Mouse (Mus musculus) frontal cortex, postnatal 14 days (tissue): Measurements from ENCODE around the gene Tsga10ip.
"Not testable (repeated sequence)": the region's sequence is repeated elsewhere in the genome, so short reads cannot be mapped to it uniquely, and the experiment has no call there.

Experiments
- DNase-seq, 2 experiments: peaks; one replicate each; pipeline ENCODE4 v3.0.0; 2022; ENCODE audit warnings: low spot score in 2 of 2

Gene Tsga10ip

DNA sequence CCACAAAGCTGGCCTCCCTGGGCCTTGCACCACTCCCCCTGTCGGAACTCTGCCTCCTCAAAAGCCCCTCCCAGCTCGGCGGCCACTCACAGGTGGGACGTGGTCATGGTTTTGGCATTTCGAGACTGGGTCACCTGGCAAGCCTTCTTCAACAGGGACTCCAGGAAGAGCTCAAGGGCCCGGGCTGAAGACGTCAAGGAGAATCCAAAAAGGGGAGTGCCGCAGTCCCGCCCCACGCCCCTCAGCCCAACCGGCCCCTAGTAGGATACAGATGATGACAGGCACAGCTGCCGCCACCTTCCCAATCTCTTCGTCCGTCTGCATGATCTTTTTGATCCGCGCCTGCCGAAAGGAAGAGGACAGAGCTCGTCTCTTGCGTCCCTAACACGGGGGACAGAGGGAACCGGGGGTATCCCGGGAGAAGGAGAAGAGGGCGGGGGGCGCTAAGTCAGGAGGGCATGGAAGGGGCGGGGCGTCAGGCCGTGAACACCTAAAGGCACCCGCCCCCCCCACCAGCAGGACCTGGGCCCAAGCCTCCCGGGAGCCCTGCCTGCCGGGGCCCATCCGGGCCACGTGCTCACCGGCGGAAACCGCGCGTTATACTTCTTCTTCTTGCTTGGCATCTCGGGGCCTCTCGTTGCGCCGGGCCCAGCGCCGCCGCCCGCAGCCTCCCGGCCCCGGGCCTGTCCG lies 21.9 kb upstream of the Tsga10ip start:
- peak in 1 of 2 experiments; percentile 59 for DNase-seq

DNA sequence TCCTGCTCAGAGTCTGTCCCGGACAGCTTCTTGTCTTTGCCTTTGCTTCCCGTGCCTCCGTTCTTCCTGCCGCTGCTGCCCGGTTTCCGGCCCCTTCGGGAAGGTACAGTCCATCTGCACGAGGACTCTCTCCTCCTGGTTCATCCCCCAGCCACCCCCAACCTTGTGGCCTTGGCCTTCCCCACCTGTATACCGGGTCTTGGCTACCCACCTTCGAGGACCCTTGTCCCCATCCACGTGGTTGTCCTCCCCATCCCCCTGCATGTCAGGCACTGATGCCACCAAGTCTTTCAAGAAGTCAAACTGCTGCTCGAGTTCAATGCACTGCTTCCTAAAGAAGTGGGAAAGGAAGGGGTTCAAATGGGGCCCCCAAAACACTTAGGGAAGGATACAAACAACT lies 21.2 kb upstream of the Tsga10ip start:
- DNase-seq = no peak

DNA sequence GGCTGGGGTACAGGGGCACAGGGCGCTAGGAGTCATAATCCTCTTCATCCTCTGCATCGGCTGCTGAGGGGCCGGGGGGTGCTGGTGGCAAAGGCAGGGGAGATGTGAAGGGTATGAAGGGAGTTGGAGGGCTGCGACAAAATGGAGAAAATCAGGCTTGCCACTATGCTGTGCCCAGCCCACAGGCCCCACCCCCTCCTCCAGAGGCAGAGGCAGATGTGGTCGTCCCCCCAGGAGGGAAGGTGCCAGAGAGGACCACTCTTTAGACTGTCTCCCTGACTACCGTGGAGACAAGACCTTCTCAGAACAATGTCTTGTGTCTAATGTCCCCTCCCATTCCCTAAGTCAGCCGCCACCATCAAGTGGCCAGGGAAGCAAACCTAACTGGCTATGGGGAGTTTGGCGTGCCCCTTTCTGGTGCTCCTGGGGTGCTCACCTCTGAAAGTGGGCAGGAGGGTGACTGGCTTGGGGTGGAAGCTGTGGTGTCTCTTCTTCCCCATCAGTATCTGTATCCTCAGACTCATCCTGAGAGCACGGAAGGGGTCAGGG lies 20.6 kb upstream of the Tsga10ip start:
- DNase-seq = no peak

DNA sequence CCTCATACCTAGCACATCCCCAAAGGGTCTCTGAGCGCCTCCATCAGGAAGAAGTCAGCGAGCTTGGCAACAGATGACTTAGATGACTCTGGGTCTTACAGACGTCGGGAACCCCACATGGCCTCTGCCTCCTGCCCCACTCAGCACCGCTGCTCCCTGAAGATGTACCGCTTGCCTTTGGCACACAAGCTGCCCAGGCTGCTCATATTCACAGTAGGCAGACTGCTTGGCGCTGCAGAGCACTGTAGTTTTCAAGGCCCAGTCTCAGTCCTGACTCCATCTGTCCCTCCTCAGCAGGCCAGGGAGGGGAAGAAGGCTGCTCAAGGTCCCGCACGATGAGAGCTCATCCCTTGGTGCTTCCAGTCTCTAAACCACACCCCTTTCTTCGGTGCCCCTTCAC lies 19.9 kb upstream of the Tsga10ip start:
- no peak for DNase-seq

DNA sequence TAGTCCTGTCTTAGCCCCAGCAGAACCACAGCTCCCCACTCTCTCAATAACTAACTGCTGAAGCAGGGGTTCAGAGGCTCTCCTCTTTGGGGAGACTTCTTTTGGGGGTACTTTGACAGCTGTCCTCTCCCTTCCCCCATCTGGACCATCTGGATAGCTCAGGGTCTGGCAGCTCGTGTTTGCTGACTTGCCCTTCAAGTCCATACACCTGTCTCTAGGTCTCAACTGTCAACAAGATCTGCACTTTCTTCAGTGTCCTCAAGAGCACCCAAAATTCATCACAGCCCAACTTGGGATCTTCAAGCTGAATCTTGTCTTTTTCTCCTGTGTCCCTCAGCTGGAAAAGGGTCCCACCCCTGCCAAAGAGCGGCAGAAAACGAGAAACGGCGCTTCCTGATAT lies 19.5 kb upstream of the Tsga10ip start:
- no peak for DNase-seq

DNA sequence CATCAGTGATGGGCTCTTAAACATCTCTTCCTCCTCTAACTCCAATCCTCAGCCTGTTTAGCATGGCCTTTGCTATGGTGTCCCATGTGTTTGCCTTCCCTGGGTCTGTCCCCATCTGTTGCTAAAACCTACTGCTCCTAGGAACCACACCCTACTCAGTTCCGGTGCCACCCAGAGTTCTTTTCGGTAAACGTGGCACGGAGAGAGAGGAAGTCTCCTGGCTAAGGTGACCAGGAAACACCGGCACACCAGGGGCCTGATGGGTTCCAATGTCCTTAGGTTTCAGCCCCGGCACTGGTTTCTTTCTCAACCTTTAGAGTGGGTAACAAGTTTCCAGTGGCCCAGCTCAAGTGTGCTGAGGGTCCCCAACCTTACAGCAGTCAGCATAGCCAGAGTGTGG lies 18.3 kb upstream of the Tsga10ip start:
- no peak for DNase-seq

DNA sequence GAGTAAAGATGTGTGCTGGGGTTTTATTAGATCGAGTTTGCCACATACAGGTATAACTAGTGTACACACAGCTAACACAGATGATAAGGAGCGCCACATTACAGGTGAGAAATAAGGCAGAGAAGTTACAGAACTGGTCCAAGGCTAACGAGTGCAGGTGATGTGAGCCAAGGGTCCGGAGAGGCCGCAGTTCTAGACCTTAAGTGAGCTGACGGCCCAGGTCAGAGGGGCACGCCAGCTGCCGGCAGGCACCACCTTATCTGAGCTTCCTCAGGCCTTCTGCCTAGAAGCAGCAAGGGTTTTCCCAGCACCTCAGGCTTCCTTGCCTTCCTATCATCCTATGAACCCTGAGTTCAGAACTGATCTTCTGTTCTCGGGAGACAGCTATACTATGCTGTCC lies 17.3 kb upstream of the Tsga10ip start:
- DNase-seq = no peak

DNA sequence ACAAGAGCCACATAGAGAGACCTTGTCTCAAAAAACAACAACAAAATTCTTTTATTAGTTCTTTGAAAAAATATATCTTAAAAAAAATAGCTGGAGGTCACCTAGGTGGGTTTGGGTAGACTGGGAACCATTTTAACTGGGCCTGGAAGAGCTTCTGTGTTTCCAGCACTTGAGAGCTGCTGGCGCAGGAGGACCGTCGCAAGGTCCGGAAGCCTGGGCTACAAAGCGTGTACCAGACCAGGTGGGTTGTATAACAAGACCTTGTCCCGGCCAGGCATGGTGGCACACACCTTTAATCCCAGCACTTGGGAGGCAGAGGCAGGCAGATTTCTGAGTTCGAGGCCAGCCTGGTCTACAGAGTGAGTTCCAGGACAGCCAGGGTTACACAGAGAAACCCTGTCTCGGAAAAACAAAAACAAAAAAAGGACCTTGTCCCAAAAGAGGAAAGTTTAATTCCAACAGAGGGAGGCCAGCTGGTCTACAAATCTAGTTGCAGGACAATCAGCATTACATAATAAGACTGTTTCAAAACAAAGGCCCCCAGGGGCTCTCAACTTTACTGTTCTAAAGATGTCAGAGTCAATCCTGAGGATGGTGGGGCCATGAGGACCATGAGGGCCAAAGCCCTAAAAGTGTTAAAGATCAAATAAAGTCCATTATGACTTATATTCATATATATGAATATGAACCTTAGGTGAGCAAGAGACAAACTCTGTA lies 16.6 kb upstream of the Tsga10ip start:
- DNase-seq = no peak

DNA sequence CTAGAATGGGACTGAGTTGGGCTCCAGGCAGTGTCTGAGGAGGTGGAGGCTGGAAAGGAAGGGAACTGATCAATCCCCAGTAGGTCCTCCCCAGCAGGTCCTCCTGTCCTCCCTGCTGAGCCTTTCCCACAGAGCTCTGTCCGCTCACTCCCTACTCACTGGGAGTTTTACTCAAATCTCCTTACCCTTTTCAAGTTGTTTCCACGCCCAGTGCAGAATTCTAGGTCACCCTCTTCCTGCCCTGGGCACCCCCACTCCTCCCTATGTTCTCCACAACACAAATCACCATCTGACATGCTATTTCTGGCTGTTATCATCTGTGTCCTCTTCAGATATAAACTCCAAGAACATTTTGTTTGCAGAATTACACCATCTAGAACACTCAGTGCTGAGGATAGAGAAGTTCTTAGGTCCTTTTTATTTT lies 12.2 kb upstream of the Tsga10ip start:
- no peak for DNase-seq

DNA sequence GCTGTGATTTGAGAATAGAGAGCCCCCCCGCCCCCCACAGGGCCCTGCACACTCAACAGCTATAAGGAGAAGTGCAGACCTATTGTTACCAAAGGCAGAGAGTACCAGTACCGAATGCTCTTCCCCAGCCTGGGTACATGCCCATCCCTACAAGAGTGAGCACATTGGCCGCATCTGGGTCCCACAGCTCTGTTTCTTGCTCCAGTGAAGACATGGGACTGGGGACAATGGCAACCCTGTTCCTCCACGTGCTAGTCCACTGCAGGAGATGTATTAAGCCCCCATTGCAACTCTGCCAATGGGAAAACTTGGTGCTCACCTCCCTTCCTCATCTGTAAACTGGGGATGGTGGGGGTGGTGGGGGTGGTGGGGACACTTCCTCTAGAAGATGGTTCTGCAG lies 11.5 kb upstream of the Tsga10ip start:
- DNase-seq = no peak

DNA sequence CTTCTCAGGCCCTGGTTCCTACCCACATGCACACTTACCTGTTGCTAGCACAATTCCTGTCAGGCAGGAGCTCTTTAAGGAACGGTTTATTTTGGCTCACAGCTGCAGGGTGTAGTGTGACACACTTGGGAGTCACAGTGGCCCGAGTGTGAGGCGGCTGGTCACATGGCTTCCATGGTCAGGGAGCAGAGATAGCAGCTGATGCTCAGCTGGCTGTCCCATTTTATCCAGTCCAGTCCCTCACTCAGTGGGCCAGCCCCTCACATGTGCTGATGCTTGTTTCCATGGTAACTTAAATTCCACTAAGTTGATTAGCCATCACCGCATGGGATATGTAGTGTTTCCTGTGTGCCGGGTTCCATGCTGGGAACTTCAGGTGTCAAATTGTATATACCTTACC lies 9.6 kb upstream of the Tsga10ip start:
- no peak for DNase-seq

DNA sequence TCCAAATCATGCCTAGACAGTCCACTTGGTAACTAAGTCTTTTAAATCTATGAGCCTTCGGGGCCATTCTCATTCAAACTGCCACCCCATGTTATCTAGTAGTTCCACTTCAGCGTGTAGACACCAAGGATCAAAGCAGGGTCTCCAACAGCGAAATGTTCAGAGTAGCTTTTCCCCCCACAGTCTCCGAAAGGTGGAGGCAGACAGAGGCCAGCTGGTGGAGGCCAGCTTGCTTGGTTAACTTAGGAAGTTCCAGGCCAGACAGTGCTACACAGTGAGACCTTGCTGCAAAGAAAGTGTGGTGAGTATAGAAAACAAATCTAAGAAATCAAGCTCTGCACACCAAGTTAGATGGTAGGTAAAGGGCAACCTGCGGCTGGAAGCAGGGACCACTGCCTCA lies 8.3 kb upstream of the Tsga10ip start:
- DNase-seq = no peak

DNA sequence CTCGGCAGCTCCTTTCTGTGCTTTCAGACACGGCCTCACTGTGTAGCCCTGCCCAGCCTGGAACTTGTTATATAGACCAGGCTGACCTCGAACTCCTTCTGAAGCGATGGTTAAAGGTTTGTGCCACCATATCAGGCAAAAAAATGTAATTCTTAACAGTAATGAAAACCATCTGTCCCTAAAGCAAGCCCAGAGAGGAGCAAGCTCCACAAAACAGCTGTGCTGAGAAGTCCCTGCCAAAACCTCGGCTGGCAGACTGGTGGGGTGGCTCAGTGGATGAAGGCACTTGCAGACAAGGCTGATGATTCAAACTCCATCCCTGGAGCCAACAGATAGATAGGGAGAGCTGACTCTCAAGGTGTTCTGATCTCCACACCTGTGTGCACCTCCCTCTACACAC lies 6.7 kb upstream of the Tsga10ip start:
- no peak for DNase-seq

DNA sequence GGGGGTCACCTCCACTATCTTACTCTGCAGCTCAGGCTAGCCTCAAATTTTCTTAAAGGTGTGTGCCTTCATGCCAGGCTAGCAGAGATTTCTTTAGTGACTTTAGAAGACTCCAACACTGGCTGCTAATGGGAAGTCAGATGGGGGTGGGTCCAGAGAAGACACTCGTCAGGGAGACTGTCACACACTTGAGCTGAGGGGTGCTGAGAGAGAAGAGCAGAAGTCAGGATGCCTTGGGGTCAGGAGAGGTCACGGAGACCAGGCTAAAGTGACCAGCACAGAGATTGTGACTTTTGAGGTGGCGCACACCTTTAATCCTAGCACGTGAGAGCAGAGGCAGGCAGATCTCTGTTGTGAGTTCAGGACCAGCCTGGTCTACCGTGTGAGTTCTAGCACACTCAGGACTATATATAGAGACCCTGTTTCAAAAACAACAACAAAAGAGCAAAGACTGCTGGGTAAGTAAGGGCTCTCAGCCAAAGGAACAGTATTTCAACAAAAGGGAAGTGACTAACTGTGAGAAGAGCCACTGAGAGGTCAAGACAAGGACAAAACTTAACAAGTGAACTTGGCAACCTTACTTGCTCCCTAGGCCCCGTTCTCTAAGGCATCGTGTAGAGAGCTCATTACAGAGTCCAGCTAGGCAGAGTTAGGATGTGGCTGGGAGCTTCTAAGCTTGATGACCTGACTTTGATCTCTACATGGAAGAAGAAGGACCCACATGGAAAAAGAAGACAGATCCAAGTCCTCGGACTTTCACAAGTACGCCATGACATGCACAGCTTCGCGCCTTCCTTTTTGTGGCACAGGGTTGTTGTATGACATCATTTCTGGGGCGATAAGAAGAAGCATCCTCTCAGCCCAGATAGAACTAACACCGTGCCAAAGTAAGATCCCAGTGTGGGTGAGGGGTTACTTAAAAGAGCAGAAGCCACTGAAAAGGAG lies 6.0 kb upstream of the Tsga10ip start:
- no peak for DNase-seq

DNA sequence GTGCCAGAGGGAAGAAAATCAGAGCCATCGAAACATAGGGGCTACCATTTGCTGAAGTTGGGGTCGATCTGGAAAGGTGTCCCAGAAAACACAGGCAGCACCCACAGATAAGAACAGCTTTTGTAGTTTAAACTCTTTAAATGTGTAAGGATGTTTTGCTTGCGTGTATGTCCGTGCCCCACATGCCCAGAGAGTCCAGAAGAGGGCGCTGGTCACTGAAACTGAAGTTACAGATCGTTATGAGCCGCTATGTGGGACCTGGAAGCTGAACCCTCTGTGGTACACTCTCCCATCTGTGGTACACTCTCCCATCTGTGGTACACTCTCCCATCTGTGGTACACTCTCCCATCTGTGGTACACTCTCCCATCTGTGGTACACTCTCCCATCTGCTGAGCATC lies 4.8 kb upstream of the Tsga10ip start:
- DNase-seq = peak in 1 of 2 experiments; percentile 29

DNA sequence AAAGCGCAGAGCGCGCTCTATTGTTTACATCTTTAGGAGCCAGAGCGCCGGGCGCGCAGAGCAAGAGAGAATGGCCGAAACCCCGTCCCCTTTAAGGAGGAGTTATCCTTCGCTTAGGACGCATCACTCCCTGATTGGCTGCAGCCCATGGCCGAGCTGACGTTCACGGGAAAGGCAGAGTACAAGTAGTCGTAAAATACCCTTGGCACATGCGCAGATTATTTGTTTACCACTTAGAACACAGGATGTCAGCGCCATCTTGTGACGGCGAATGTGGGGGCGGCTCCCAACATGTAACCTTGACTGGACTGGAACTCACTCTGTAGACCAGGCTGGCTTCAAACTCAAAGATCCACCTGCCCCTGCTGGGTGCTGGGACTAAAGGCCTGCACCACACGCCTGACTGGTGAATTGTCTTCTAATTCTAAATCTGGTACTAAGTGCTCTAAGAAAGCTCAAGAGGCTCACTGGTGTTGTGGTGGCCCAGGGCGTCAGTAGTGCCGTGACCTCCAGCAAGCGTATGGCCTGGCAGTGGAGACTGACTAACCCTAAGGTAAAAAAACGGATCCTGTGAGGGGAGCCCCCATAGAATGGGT lies 4.3 kb upstream of the Tsga10ip start:
- DNase-seq = not testable (repeated sequence)

DNA sequence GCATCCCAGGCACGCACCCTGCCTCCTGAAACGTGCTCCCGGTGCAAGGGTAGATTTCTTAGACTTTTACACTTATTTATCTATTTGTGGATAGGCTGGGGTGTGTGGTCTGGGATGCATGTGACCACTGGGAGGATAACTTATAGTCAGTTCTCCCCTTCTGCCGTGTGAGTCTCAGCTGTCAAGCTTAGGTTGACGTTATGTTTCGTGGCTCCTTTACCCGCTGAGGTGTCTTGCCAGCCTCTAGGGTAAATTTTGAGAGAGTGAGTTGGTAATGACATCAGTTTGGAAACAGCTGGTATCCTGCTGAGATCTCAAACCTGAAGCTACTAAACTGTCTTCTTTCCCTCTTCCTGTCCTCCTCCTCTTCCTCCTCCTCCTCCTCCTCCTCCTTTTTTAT lies 3.6 kb upstream of the Tsga10ip start:
- no peak for DNase-seq

DNA sequence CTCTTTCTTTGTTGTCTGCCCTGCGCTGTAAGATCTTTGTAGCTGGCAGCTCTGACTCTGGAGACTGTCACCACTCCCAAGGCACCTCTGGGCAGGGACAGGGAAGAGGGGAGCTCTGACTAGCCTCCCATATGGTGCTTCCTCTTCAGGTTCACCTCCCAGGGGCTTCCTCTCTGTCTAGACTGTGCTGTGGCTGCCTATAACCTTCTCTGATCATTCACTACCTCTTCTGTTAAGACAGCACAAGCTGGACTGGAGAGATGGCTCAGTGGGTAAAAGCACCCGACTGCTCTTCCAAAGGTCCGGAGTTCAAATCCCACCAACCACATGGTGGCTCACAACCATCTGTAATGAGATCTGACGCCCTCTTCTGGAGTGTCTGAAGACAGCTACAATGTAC lies 1.3 kb downstream of the Tsga10ip start:
- DNase-seq = not testable (repeated sequence)

DNA sequence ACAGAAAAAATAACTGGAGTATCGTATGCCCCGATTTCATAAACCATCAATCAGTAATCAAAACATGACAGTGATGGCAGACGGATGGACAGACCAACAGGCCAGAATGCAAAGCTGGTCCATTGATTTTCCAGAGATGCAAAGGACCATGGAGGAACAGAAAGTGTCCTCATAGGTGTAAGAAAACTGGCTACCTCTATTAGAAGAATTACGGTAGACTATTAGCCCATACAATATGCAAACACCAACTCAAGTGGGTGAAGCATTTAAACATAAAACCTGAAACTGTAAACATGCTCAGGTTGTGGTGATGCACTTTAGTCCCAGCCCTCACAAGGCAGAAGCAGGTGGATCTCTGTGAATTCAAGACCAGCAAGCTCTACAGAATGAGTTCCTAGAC lies 7.0 kb downstream of the Tsga10ip start:
- DNase-seq = no peak

DNA sequence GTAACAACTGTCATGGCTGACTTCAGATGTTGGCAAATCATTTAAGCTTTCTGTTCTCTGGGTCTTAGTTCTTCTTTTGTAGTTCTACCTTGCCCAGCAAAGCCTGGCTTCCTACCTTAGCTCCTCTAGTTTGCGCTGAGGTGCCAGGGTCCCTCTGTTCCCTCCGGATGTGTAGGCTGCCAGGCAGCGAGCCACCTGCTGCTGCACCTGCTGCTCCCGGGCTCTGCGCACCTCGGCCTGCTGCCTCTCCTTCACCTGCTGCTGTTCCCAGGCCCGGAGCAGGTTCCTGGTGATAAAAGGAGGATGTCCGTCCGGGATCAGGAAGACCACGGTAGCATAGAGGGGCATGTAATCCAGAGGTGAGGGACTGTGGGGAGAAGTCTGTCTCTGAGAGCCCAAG lies 8.2 kb downstream of the Tsga10ip start:
- DNase-seq = no peak

DNA sequence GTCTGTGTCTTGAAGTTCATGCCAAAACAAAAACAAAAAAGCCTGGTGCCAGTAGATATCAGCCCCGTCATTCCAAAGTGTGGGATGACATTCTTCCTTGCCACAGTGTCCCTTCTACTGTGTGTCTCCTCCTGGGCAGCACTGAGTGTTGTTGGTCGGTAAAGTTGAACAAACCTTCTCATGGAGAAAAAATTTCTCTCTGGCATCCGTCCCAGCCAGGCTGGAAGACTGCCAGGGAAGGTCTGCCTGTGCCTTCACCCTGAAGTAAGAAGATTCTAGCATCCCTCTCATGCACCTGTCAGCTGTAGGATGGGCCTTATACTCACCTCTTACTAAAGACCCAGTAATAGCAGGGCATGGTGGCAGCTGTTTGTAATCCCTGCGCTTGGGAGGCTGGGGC lies 9.4 kb downstream of the Tsga10ip start:
- DNase-seq = no peak

DNA sequence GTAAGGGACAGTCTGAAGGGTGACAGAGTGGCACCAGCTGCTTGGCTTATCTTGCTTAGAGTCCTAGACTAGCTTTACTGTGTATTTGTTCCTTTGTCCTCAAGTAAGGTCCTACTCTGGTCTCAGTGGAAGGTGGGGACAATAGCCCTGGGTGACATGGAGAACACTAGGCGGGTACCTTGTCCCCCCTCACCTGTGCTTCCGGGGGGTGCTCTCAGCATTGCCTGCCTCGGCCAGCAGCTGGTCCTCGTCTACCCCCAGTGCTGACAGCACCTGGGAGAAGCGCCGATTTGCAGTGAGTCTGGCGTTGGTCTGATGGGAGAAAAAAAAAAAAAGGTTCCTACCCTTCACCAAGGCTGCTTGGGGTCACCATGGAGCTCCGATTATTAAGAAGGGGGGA lies 11.9 kb downstream of the Tsga10ip start:
- DNase-seq = no peak
